Mouse (Mus musculus): ENCODE measurements around the gene Vwde. TPM values are rescaled to one million over a fixed set of nuclear protein-coding genes. Genes with fewer than 3 reads are reported as not detected.

Gene Vwde
- polyA plus RNA-seq (2015; fragmentation: Nextera tagmentation; extraction: Ambion mirVana): not detected in 2 replicates

DNA sequence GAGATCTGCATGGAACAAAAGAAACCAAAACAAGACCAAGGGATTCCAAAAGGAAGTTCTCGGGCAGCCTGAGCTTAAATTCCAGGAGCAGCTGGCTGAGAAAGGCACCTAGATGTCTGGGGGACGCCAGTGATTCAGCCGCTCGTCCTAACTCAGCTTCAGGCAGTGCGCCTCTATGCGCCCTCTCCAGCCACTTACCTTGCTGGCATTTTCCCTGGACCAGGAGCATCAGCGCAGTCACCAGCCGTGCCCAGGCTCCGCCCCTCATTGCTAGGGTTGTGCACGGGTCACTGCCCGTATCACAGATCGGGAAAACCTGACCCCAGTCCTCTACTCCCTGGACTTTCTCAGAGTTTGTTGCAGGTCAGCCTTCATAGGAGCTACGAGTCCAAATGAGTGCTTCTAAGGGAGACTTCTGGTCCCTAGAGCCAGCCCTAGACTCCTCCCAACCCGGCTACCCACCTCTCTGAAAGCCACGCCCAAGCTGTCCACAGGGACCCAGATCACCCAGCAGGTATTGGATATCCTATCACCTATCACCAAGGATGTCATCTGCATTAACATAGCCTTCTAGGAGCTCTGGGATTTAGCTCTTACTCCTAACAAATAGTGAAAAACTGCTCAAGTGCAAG, at the start of gene Vwde:
Vwde (minus strand) TSS at position 370 of the 632 bp plus-strand sequence.
- Histone ChIP-seq H3K27me3 (ENCODE audit: control insufficient read depth, insufficient read depth, low read length) (no peaks in the 10 kb centered on the region), H3K4me1 (ENCODE audit: control insufficient read depth, insufficient read depth, low read length) (no peaks in the 10 kb centered on the region), H3K36me3 (ENCODE audit: control insufficient read depth, insufficient read depth) (no peaks in the 10 kb centered on the region), H3K9me3 (replicated peaks; ENCODE audit: control insufficient read depth, low read length) (no peaks in the 10 kb centered on the region), H3K4me2 (ENCODE audit: low read depth, low read length) (peak within 1 kb of the TSS; percentile 60), H3K27ac (ENCODE audit: low read length) (no peak within 1 kb of the TSS), H3K9ac (ENCODE audit: low read length) (no peak within 1 kb of the TSS), H3K4me3 (ENCODE audit: low read length) (peak within 1 kb of the TSS; percentile 39)
- ATAC-seq (replicated peaks; ENCODE audit: extremely low read depth, insufficient read depth, low FRiP score): no peak
- 28% methylated on average over 15 of the region's 15 CpGs for WGBS

- Histone ChIP-seq H3K27me3 (ENCODE audit: control insufficient read depth, insufficient read depth, low read length) (no peaks in the 10 kb centered on the region), H3K4me1 (ENCODE audit: control insufficient read depth, insufficient read depth, low read length) (no peaks in the 10 kb centered on the region), H3K36me3 (ENCODE audit: control insufficient read depth, insufficient read depth) (no peaks in the 10 kb centered on the region), H3K4me2 (ENCODE audit: low read depth, low read length) (no peak overlapping the region), H3K9ac (ENCODE audit: low read length) (no peak overlapping the region), H3K4me3 (ENCODE audit: low read length) (no peak overlapping the region), H3K9me3 (replicated peaks; ENCODE audit: control insufficient read depth, low read length) (no peaks in the 10 kb centered on the region), H3K27ac (ENCODE audit: low read length) (no peak overlapping the region)
- ATAC-seq (replicated peaks; ENCODE audit: extremely low read depth, insufficient read depth, low FRiP score): no peak
- WGBS: 79% methylated on average over 4 of the region's 4 CpGs
These were observed 30.6 kb upstream of the Vwde start for GRCm38 (mm10) chr6:13255341-13255740.

- Histone ChIP-seq H3K4me3 (ENCODE audit: low read length) (no peak overlapping the region), H3K27me3 (ENCODE audit: control insufficient read depth, insufficient read depth, low read length) (no peaks in the 10 kb centered on the region), H3K9ac (ENCODE audit: low read length) (no peak overlapping the region), H3K36me3 (ENCODE audit: control insufficient read depth, insufficient read depth) (no peaks in the 10 kb centered on the region), H3K4me1 (ENCODE audit: control insufficient read depth, insufficient read depth, low read length) (no peaks in the 10 kb centered on the region), H3K27ac (ENCODE audit: low read length) (no peak overlapping the region), H3K9me3 (replicated peaks; ENCODE audit: control insufficient read depth, low read length) (no peaks in the 10 kb centered on the region), H3K4me2 (ENCODE audit: low read depth, low read length) (no peak overlapping the region)
- no peak for ATAC-seq (replicated peaks; ENCODE audit: extremely low read depth, insufficient read depth, low FRiP score)
- 55% methylated on average over 4 of the region's 4 CpGs for WGBS
These were observed 23.7 kb upstream of the Vwde start for GRCm38 (mm10) chr6:13248317-13248969.

- no peaks in the 10 kb centered on the region for H3K36me3 ChIP-seq (ENCODE audit: control insufficient read depth, insufficient read depth)
- H3K27me3 ChIP-seq (ENCODE audit: control insufficient read depth, insufficient read depth, low read length): no peaks in the 10 kb centered on the region
- no peak for ATAC-seq (replicated peaks; ENCODE audit: extremely low read depth, insufficient read depth, low FRiP score)
These were observed 18.6 kb downstream of the Vwde start for GRCm38 (mm10) chr6:13206157-13206556.

DNA sequence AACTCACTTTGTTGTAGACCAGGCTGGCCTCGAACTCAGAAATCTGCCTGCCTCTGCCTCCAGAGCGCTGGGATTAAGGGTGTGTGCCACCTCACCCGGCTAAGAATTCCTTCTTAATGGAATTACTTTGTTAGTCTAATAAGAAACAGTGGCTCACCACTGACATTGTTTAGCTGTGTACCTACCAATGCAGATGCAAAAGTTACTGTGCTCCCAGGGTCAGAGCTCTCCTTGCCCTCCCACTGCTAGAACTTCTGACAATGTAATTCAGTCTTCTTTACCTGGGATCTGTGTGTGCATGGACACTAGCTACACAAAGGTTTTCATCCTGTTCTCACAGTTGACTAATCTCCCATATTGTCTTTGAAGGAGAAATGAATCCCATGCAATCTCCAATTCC, 27.3 kb downstream of the Vwde start:
- no peaks in the 10 kb centered on the region for H3K36me3 ChIP-seq (ENCODE audit: control insufficient read depth, insufficient read depth)
- H3K4me2 ChIP-seq (ENCODE audit: low read depth, low read length): no peak overlapping the region
- ATAC-seq (replicated peaks; ENCODE audit: extremely low read depth, insufficient read depth, low FRiP score): no peak
- no peaks in the 10 kb centered on the region for H3K4me1 ChIP-seq (ENCODE audit: control insufficient read depth, insufficient read depth, low read length)
- 85% methylated on average over 3 of the region's 3 CpGs for WGBS
- no peaks in the 10 kb centered on the region for H3K27me3 ChIP-seq (ENCODE audit: control insufficient read depth, insufficient read depth, low read length)
- H3K9me3 ChIP-seq (replicated peaks; ENCODE audit: control insufficient read depth, low read length): no peaks in the 10 kb centered on the region
- H3K4me3 ChIP-seq (ENCODE audit: low read length): no peak overlapping the region
- no peak overlapping the region for H3K9ac ChIP-seq (ENCODE audit: low read length)
- H3K27ac ChIP-seq (ENCODE audit: low read length): no peak overlapping the region

More at GRCm38 (mm10) chr6:13206157-13206556, 18.6 kb downstream of the Vwde start:
- no peak overlapping the region for H3K4me3 ChIP-seq (ENCODE audit: low read length)
- H3K9me3 ChIP-seq (replicated peaks; ENCODE audit: control insufficient read depth, low read length): no peaks in the 10 kb centered on the region
- no peak overlapping the region for H3K4me2 ChIP-seq (ENCODE audit: low read depth, low read length)
- no peak overlapping the region for H3K27ac ChIP-seq (ENCODE audit: low read length)
- WGBS: 64% methylated on average over 6 of the region's 6 CpGs
- H3K4me1 ChIP-seq (ENCODE audit: control insufficient read depth, insufficient read depth, low read length): no peaks in the 10 kb centered on the region
- no peak overlapping the region for H3K9ac ChIP-seq (ENCODE audit: low read length)

- H3K4me2 ChIP-seq (ENCODE audit: low read depth, low read length): no peak overlapping the region
- no peaks in the 10 kb centered on the region for H3K27me3 ChIP-seq (ENCODE audit: control insufficient read depth, insufficient read depth, low read length)
- 75% methylated on average over 11 of the region's 11 CpGs for whole genome bisulfite sequencing
- H3K27ac ChIP-seq (ENCODE audit: low read length): no peak overlapping the region
- no peaks in the 10 kb centered on the region for H3K9me3 ChIP-seq (replicated peaks; ENCODE audit: control insufficient read depth, low read length)
- H3K36me3 ChIP-seq (ENCODE audit: control insufficient read depth, insufficient read depth): no peaks in the 10 kb centered on the region
- no peak overlapping the region for H3K4me3 ChIP-seq (ENCODE audit: low read length)
- no peak overlapping the region for H3K9ac ChIP-seq (ENCODE audit: low read length)
- no peak for ATAC-seq (replicated peaks; ENCODE audit: extremely low read depth, insufficient read depth, low FRiP score)
- no peaks in the 10 kb centered on the region for H3K4me1 ChIP-seq (ENCODE audit: control insufficient read depth, insufficient read depth, low read length)
These were observed 37.9 kb downstream of the Vwde start for GRCm38 (mm10) chr6:13186836-13187235.

DNA sequence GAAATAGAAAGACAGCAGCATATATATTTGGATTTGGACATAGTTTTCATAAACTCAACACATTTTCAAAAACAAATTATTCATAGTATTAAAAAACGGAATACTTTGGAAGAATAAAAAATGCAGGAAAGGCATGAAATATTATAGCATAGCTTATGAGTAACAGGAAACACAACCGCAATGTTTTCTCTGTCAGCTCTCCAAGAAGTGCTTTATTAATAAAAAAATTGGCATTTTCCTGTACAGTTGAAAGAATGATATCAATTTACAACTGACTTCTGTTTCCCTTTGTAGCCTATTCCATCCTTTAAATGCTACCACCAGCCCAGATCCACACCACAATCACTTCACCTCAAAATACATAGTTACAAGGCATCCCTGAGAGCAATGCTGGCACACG, 44.7 kb downstream of the Vwde start:
- no peaks in the 10 kb centered on the region for H3K36me3 ChIP-seq (ENCODE audit: control insufficient read depth, insufficient read depth)
- H3K4me3 ChIP-seq (ENCODE audit: low read length): no peak overlapping the region
- 74% methylated on average over 3 of the region's 3 CpGs for WGBS
- no peaks in the 10 kb centered on the region for H3K9me3 ChIP-seq (replicated peaks; ENCODE audit: control insufficient read depth, low read length)
- no peaks in the 10 kb centered on the region for H3K27me3 ChIP-seq (ENCODE audit: control insufficient read depth, insufficient read depth, low read length)
- H3K4me1 ChIP-seq (ENCODE audit: control insufficient read depth, insufficient read depth, low read length): no peaks in the 10 kb centered on the region
- ATAC-seq (replicated peaks; ENCODE audit: extremely low read depth, insufficient read depth, low FRiP score): no peak
- no peak overlapping the region for H3K9ac ChIP-seq (ENCODE audit: low read length)
- H3K4me2 ChIP-seq (ENCODE audit: low read depth, low read length): no peak overlapping the region
- H3K27ac ChIP-seq (ENCODE audit: low read length): no peak overlapping the region

- Histone ChIP-seq H3K9me3 (replicated peaks; ENCODE audit: control insufficient read depth, low read length) (no peaks in the 10 kb centered on the region), H3K4me3 (ENCODE audit: low read length) (no peak overlapping the region), H3K27ac (ENCODE audit: low read length) (no peak overlapping the region), H3K36me3 (ENCODE audit: control insufficient read depth, insufficient read depth) (no peaks in the 10 kb centered on the region), H3K9ac (ENCODE audit: low read length) (no peak overlapping the region), H3K4me1 (ENCODE audit: control insufficient read depth, insufficient read depth, low read length) (no peaks in the 10 kb centered on the region), H3K4me2 (ENCODE audit: low read depth, low read length) (no peak overlapping the region), H3K27me3 (ENCODE audit: control insufficient read depth, insufficient read depth, low read length) (no peaks in the 10 kb centered on the region)
- ATAC-seq (replicated peaks; ENCODE audit: extremely low read depth, insufficient read depth, low FRiP score): no peak
- whole genome bisulfite sequencing: 47% methylated on average over 3 of the region's 3 CpGs
These were observed 55.2 kb downstream of the Vwde start for GRCm38 (mm10) chr6:13169459-13170150.
